ENCODE assay signal across 9 mouse cellular contexts in the genomic region with DNA sequence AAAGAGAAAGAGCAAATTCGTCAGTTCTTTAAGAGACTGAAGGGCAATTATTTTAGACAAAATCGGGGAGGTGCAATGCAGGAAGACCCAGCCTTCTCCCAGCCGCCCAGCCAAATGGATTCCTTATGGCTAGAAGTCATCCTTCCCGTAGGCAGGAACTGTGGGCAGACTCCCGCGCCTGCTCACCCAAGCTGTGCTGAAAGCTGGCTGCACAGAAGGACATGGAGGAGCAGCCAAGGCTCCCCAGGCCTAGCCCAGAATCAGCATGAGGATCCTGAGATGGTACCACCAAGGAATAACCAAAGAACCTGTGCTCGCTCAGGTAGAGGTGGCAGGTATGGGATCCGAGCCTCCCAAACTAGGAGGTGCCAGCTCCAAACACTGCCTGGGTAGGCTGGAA. TPM values are rescaled to one million over a fixed set of nuclear protein-coding genes. Genes with fewer than 3 reads are reported as not detected.
DNase-seq lines count a peak whose midpoint lies in the region; ATAC-seq and TF ChIP-seq lines count a peak whose summit lies in the region.
"Had no signal": no experiment of that assay in that cellular context is flagged by ENCODE, and none has a peak within 500 bp of the region (broad histone marks: within the 10 kb centered on the region; RNA-seq: fewer than 3 reads in every experiment).

No protein-coding gene starts in this region.

- peak overlapping the region; percentile 53 for H3K4me3 ChIP-seq in liver, adult 2 months (ENCODE audit: insufficient read depth, low read depth, low read length)
- no peak overlapping the region for H3K4me3 ChIP-seq in liver, embryonic 12.5 days
- peak overlapping the region; percentile 88 for H3K4me3 ChIP-seq in cerebellum, adult 2 months (replicated peaks; ENCODE audit: insufficient read depth, low read depth, low read length)
- H3K4me3 ChIP-seq in liver, embryonic 15.5 days (replicated peaks): peak overlapping the region; percentile 58

- no peak for TF ChIP-seq CTCF in liver, adult 2 months (IDR thresholded peaks at IDR 0.05; ENCODE audit: low read depth, low read length)
- TF ChIP-seq CTCF in cerebellum, adult 2 months (IDR thresholded peaks at IDR 0.05; ENCODE audit: borderline replicate concordance, insufficient read depth, low read depth, low read length): no peak

- H3K27ac ChIP-seq in liver, adult 2 months (replicated peaks; ENCODE audit: insufficient read depth, low read depth, low read length): peak overlapping the region; percentile 100
- no peak overlapping the region for H3K27ac ChIP-seq in liver, embryonic 12.5 days
- H3K27ac ChIP-seq in cerebellum, adult 2 months (ENCODE audit: insufficient read depth, low read length): no peak overlapping the region
- no peak overlapping the region for H3K27ac ChIP-seq in liver, embryonic 15.5 days (replicated peaks)
- H3K27ac ChIP-seq: midbrain, embryonic 12.5 days had no signal

- no peak for TF ChIP-seq POLR2A in liver, adult 2 months (IDR thresholded peaks at IDR 0.05; ENCODE audit: extremely low read depth, insufficient read depth, low read length)
- no peak for TF ChIP-seq POLR2A in cerebellum, adult 2 months (IDR thresholded peaks at IDR 0.05; ENCODE audit: borderline replicate concordance, insufficient read depth, low read length)

- no peaks in the 10 kb centered on the region for H3K27me3 ChIP-seq in liver, adult 2 months (ENCODE audit: control insufficient read depth, insufficient read depth, low read length)
- peaks cover 87% of the 10 kb centered on the region for H3K27me3 ChIP-seq in liver, embryonic 12.5 days (replicated peaks)
- no peaks in the 10 kb centered on the region for H3K27me3 ChIP-seq in cerebellum, adult 2 months (ENCODE audit: control insufficient read depth, insufficient read depth, low read length)
- H3K27me3 ChIP-seq in liver, embryonic 15.5 days: peaks cover 67% of the 10 kb centered on the region

- peaks cover 25% of the 10 kb centered on the region for H3K4me1 ChIP-seq in liver, adult 2 months (ENCODE audit: control insufficient read depth, insufficient read depth, low read length)
- H3K4me1 ChIP-seq in liver, embryonic 12.5 days: peaks cover 18% of the 10 kb centered on the region
- no peaks in the 10 kb centered on the region for H3K4me1 ChIP-seq in cerebellum, adult 2 months (ENCODE audit: control insufficient read depth, insufficient read depth, low read length)
- H3K4me1 ChIP-seq in liver, embryonic 15.5 days (replicated peaks): peaks cover 15% of the 10 kb centered on the region

- DNase-seq in liver, adult 2 months (ENCODE audit: extremely low read depth, low read depth, low spot score): no peak
- peak; percentile 58 to 67 for DNase-seq in cerebellum, adult 2 months
- DNase-seq in cerebellum, postnatal 36 days: peak; percentile 43 to 56
- no peak for DNase-seq in Muller cell, postnatal 12 days (ENCODE audit: inconsistent ontology term)
- no peak for DNase-seq in urinary bladder, adult 2 months (ENCODE audit: low spot score)
- DNase-seq: gastrocnemius, postnatal 25 days had no signal

- no peaks in the 10 kb centered on the region; the same call in 1 of the 2 replicates for H3K36me3 ChIP-seq in liver, adult 2 months (ENCODE audit: control insufficient read depth, insufficient read depth, low read length)
- H3K36me3 ChIP-seq in liver, embryonic 12.5 days: no peaks in the 10 kb centered on the region
- H3K36me3 ChIP-seq in liver, embryonic 15.5 days (replicated peaks): no peaks in the 10 kb centered on the region
- H3K36me3 ChIP-seq: midbrain, embryonic 12.5 days had no signal

- no peaks in the 10 kb centered on the region for H3K9me3 ChIP-seq in liver, embryonic 12.5 days (replicated peaks)
- H3K9me3 ChIP-seq in liver, embryonic 15.5 days (replicated peaks): no peaks in the 10 kb centered on the region
- H3K9me3 ChIP-seq: midbrain, embryonic 12.5 days had no signal

- H3K79me2 ChIP-seq in liver, adult 2 months (ENCODE audit: control insufficient read depth, insufficient read depth, low read length): peaks cover 47% of the 10 kb centered on the region; the same call in 1 of the 2 replicates

- H3K4me2 ChIP-seq in liver, embryonic 12.5 days: no peak overlapping the region
- H3K4me2 ChIP-seq in liver, embryonic 15.5 days: peak overlapping the region; percentile 73

- WGBS in liver, adult 2 months: 17% methylated on average over 8 of the region's 8 CpGs
- WGBS in liver, embryonic 12.5 days (ENCODE audit: insufficient replicate concordance): 48% methylated on average over 8 of the region's 8 CpGs
- WGBS in cerebellum, adult 2 months: 16% methylated on average over 8 of the region's 8 CpGs
- WGBS in liver, embryonic 15.5 days (ENCODE audit: insufficient replicate concordance): 41% methylated on average over 8 of the region's 8 CpGs

- peak overlapping the region; percentile 55 for H3K9ac ChIP-seq in liver, adult 2 months (ENCODE audit: low read depth, low read length)
- H3K9ac ChIP-seq in liver, embryonic 12.5 days: no peak overlapping the region
- H3K9ac ChIP-seq in liver, embryonic 15.5 days: no peak overlapping the region
- H3K9ac ChIP-seq: midbrain, embryonic 12.5 days had no signal

- no peak for ATAC-seq in liver, embryonic 12.5 days
- no peak for ATAC-seq in liver, embryonic 15.5 days (ENCODE audit: insufficient read depth)

RNA-seq across cellular contexts. Expression of gene Faah, which starts 1.7 kb away (rescaled TPM):
- total RNA-seq in liver, adult 2 months (2014; rRNA removed): 55.9 and 71.4 TPM in 2 replicates
- polyA plus RNA-seq in liver, adult 2 months (2012; rRNA removed): 120 and 125 TPM in 2 replicates
- polyA plus RNA-seq in liver, embryonic 12.5 days (2016; fragmentation: Nextera tagmentation; extraction: Ambion mirVana): 3.9 and 4.2 TPM in 2 replicates
- polyA plus RNA-seq in cerebellum, adult 2 months (2012; rRNA removed): 61.8 TPM in 2 replicates
- 10.0 and 12.7 TPM in 2 replicates for polyA plus RNA-seq in liver, embryonic 15.5 days (2015; fragmentation: Nextera tagmentation; extraction: Ambion mirVana)
- polyA plus RNA-seq in urinary bladder, adult 2 months (2012; rRNA removed): 11.9 and 14.2 TPM in 2 replicates

RNA-seq across cellular contexts. Expression of gene Nsun4, which starts 37.7 kb away (rescaled TPM):
- 14.5 and 15.0 TPM in 2 replicates for total RNA-seq in liver, adult 2 months (2014; rRNA removed)
- polyA plus RNA-seq in liver, adult 2 months (2012; rRNA removed): 8.9 and 11.8 TPM in 2 replicates
- 10.7 and 11.4 TPM in 2 replicates for polyA plus RNA-seq in liver, embryonic 12.5 days (2016; fragmentation: Nextera tagmentation; extraction: Ambion mirVana)
- 9.9 and 10.5 TPM in 2 replicates for polyA plus RNA-seq in cerebellum, adult 2 months (2012; rRNA removed)
- 9.0 and 9.8 TPM in 2 replicates for polyA plus RNA-seq in liver, embryonic 15.5 days (2015; fragmentation: Nextera tagmentation; extraction: Ambion mirVana)
- 10.3 and 11.1 TPM in 2 replicates for polyA plus RNA-seq in urinary bladder, adult 2 months (2012; rRNA removed)

RNA-seq across cellular contexts. Expression of gene Uqcrh, which starts 58.9 kb away (rescaled TPM):
- 528 and 609 TPM in 2 replicates for total RNA-seq in liver, adult 2 months (2014; rRNA removed)
- 158 and 193 TPM in 2 replicates for polyA plus RNA-seq in liver, adult 2 months (2012; rRNA removed)
- polyA plus RNA-seq in liver, embryonic 12.5 days (2016; fragmentation: Nextera tagmentation; extraction: Ambion mirVana): 326 and 344 TPM in 2 replicates
- 830 and 872 TPM in 2 replicates for polyA plus RNA-seq in cerebellum, adult 2 months (2012; rRNA removed)
- polyA plus RNA-seq in liver, embryonic 15.5 days (2015; fragmentation: Nextera tagmentation; extraction: Ambion mirVana): 303 and 305 TPM in 2 replicates
- 669 and 757 TPM in 2 replicates for polyA plus RNA-seq in urinary bladder, adult 2 months (2012; rRNA removed)

RNA-seq across cellular contexts. Expression of gene Lrrc41, which starts 59.1 kb away (rescaled TPM):
- 18.5 and 25.2 TPM in 2 replicates for total RNA-seq in liver, adult 2 months (2014; rRNA removed)
- 36.5 and 45.8 TPM in 2 replicates for polyA plus RNA-seq in liver, adult 2 months (2012; rRNA removed)
- polyA plus RNA-seq in liver, embryonic 12.5 days (2016; fragmentation: Nextera tagmentation; extraction: Ambion mirVana): 42.2 and 43.7 TPM in 2 replicates
- 34.6 and 36.6 TPM in 2 replicates for polyA plus RNA-seq in cerebellum, adult 2 months (2012; rRNA removed)
- polyA plus RNA-seq in liver, embryonic 15.5 days (2015; fragmentation: Nextera tagmentation; extraction: Ambion mirVana): 25.5 and 27.6 TPM in 2 replicates
- polyA plus RNA-seq in urinary bladder, adult 2 months (2012; rRNA removed): 25.8 and 26.4 TPM in 2 replicates

Comparison
In these comparisons a context has a peak if more than half of its experiments do, and no peak if none do; other contexts are left out.
1. DNase-seq: peak in cerebellum, adult 2 months (2 of 2) and cerebellum, postnatal 36 days (2 of 2); none in liver, adult 2 months (single experiment), Muller cell, postnatal 12 days (single experiment) and urinary bladder, adult 2 months (single experiment).